Mouse (Mus musculus): ENCODE data around the gene Armc12. TPM values are rescaled to one million over a fixed set of nuclear protein-coding genes. Genes with fewer than 3 reads are reported as not detected.
A peak's percentile ranks its signal among the peaks of the same experiment; 100 is the strongest.

Armc12 gene
- total and polyA plus RNA-seq, 3 experiments: 0.15 TPM; not detected in 2

DNA sequence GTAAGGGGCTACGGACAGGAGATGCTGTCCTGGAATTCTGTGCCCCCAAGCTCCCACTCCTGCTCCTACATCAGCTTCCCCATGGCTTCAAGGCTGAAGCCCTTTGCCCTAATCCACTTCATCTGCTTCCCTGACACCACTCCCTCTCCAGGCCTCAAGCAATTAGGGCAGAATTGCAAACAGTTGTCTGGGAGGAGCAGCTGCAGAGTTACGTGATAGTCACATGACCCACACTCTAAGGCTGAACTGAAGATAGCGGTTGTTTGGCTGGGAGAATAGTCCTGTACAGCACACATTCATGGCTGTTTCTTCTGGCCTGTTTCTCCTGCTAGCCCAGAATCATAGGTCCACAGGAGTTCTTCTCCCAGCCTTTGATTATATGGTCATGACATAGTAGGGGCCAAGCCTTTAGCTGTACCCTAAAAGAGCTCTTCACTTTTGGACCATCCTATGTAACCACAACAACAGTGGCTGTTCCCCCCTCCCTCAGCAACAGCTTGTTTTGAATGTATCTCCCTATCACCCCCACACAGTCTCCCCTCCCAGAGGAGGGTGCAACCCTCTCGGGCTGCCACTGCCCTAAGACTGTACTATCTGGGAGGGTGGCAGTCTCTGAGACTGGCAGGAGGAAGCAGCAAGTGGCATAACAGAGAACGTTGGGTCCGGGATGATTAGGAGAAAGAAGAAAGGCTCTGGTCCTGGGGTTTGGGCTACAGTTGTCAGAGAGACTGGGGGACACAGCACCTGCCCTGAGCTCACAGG is 26.2 kb downstream of the Armc12 start:
- H3K27ac ChIP-seq (ENCODE audit: control insufficient read depth, low read depth, low read length): no peak overlapping the region
- peak overlapping the region in 1 of 2 experiments; percentile 21; a peak in 1 of 4 replicates for H3K4me3 ChIP-seq (ENCODE audit: control insufficient read depth in 1 of 2, insufficient read depth in 1 of 2, low read depth in 2 of 2, low read length in 2 of 2)
- peaks cover 0 to 4% of the 10 kb centered on the region in 2 experiments; a peak in 2 of 4 replicates for H3K4me1 ChIP-seq (ENCODE audit: control insufficient read depth in 1 of 2, insufficient read depth in 2 of 2, low read length in 2 of 2)
- no peaks in the 10 kb centered on the region; a peak in 1 of 4 replicates for H3K36me3 ChIP-seq (ENCODE audit: control insufficient read depth in 1 of 2, insufficient read depth in 2 of 2, low read length in 2 of 2)
- no peaks in the 10 kb centered on the region; a peak in 2 of 4 replicates for H3K27me3 ChIP-seq (ENCODE audit: control insufficient read depth in 1 of 2, insufficient read depth in 2 of 2, low read length in 2 of 2)
- H3K9ac ChIP-seq (ENCODE audit: control insufficient read depth, low read depth, low read length, poor library complexity, severe bottlenecking): no peak overlapping the region
- H3K9me3 ChIP-seq (replicated peaks; ENCODE audit: insufficient read depth, low read length): no peaks in the 10 kb centered on the region
- DNase-seq (ENCODE audit: low read depth, low spot score): peak; percentile 72
- H3K79me2 ChIP-seq (ENCODE audit: control insufficient read depth, insufficient read depth, low read length, poor library complexity): no peaks in the 10 kb centered on the region
- TF ChIP-seq ZMIZ1 (IDR thresholded peaks at IDR 0.05; ENCODE audit: low read depth, low read length) (no peak), MYC (IDR thresholded peaks at IDR 0.05; ENCODE audit: low read depth, low read length) (no peak), MAFK (IDR thresholded peaks at IDR 0.05; ENCODE audit: borderline replicate concordance, low read depth, low read length) (no peak), ZNF384 (IDR thresholded peaks at IDR 0.05; ENCODE audit: low read depth, low read length) (no peak), BHLHE40 (IDR thresholded peaks at IDR 0.05; ENCODE audit: borderline replicate concordance, low read depth, low read length) (peak; percentile 39; the same call in 1 of the 2 replicates), TBP (IDR thresholded peaks at IDR 0.05; ENCODE audit: low read depth, low read length) (no peak), CHD2 (IDR thresholded peaks at IDR 0.05; ENCODE audit: low read length) (no peak), POLR2AphosphoS5 (IDR thresholded peaks at IDR 0.05; ENCODE audit: borderline replicate concordance, low read depth, low read length) (no peak), ZC3H11A (IDR thresholded peaks at IDR 0.05; ENCODE audit: low read depth, low read length) (no peak), SIN3A (IDR thresholded peaks at IDR 0.05; ENCODE audit: low read length) (0 out of 2 replicates have a peak, but pooled peaks have one; percentile 20), ZKSCAN1 (IDR thresholded peaks at IDR 0.05; ENCODE audit: low read depth, low read length) (no peak), UBTF (IDR thresholded peaks at IDR 0.05; ENCODE audit: borderline replicate concordance, insufficient read depth, low read depth, low read length) (no peak), NELFE (IDR thresholded peaks at IDR 0.05; ENCODE audit: low read depth, low read length) (no peak), TCF12 (IDR thresholded peaks at IDR 0.05; ENCODE audit: low read depth, low read length) (no peak), HCFC1 (IDR thresholded peaks at IDR 0.05; ENCODE audit: low read depth, low read length) (no peak), CHD1 (IDR thresholded peaks at IDR 0.05; ENCODE audit: low read depth, low read length) (no peak), NRF1 (IDR thresholded peaks at IDR 0.05; ENCODE audit: insufficient read depth, low read depth, low read length, poor library complexity, severe bottlenecking) (no peak), E2F4 (IDR thresholded peaks at IDR 0.05; ENCODE audit: borderline replicate concordance, low read depth, low read length) (no peak), MYB (IDR thresholded peaks at IDR 0.05; ENCODE audit: low read depth, low read length) (no peak), JUND (IDR thresholded peaks at IDR 0.05; ENCODE audit: low read depth, low read length) (no peak), RCOR1 (IDR thresholded peaks at IDR 0.05; ENCODE audit: low read depth, low read length) (no peak), KAT2A (conservative IDR thresholded peaks at IDR 0.05; ENCODE audit: low read depth, low read length) (no peak), MEF2A (IDR thresholded peaks at IDR 0.05; ENCODE audit: extremely low read depth, insufficient replicate concordance, low read depth, low read length, poor library complexity, severe bottlenecking) (no peak), CTCF (IDR thresholded peaks at IDR 0.05 in 2 of 3, conservative IDR thresholded peaks at IDR 0.05 in 1 of 3; ENCODE audit: control insufficient read depth in 1 of 3, insufficient read depth in 1 of 3, low read depth in 2 of 3, low read length in 3 of 3, poor library complexity in 1 of 3, severe bottlenecking in 1 of 3) (no peak), GABPA (IDR thresholded peaks at IDR 0.05; ENCODE audit: low read depth, low read length) (no peak), MAZ (IDR thresholded peaks at IDR 0.05; ENCODE audit: low read depth, low read length) (no peak), MAX (IDR thresholded peaks at IDR 0.05; ENCODE audit: low read length) (peak; percentile 71), RAD21 (IDR thresholded peaks at IDR 0.05; ENCODE audit: low read depth, low read length) (no peak), ETS1 (IDR thresholded peaks at IDR 0.05; ENCODE audit: low read depth, low read length) (peak; percentile 59), ELF1 (IDR thresholded peaks at IDR 0.05; ENCODE audit: low read depth, low read length) (0 out of 2 replicates have a peak, but pooled peaks have one; percentile 23), USF2 (IDR thresholded peaks at IDR 0.05; ENCODE audit: borderline replicate concordance in 1 of 2, insufficient read depth in 1 of 2, low read depth in 1 of 2, low read length in 2 of 2) (peak; percentile 33 to 75; a peak in 2 of 4 replicates), USF1 (IDR thresholded peaks at IDR 0.05; ENCODE audit: low read depth, low read length) (peak; percentile 96), POLR2A (IDR thresholded peaks at IDR 0.05; ENCODE audit: control insufficient read depth in 1 of 2, insufficient read depth in 1 of 2, low read depth in 1 of 2, low read length in 2 of 2, poor library complexity in 1 of 2) (no peak), POLR2AphosphoS2 (IDR thresholded peaks at IDR 0.05; ENCODE audit: low read length) (no peak), TAL1 (IDR thresholded peaks at IDR 0.05; ENCODE audit: low read length) (no peak), EP300 (IDR thresholded peaks at IDR 0.05; ENCODE audit: low read depth in 1 of 2, low read length in 2 of 2) (peak in 1 of 2 experiments; percentile 22; a peak in 1 of 4 replicates)
